Mouse (Mus musculus): ENCODE measurements around the gene Hcn1.

GRCm38 (mm10) chr13:117603421-117603820, 1.3 kb downstream of the Hcn1 start:
- TF ChIP-seq USF1 (IDR thresholded peaks at IDR 0.05; ENCODE audit: low read depth) (no peak), CTCF (IDR thresholded peaks at IDR 0.05; ENCODE audit: control insufficient read depth, insufficient read depth, insufficient read length) (no peak), MYOD1 (IDR thresholded peaks at IDR 0.05; ENCODE audit: control insufficient read depth, insufficient read length, low read depth) (no peak), CEBPB (IDR thresholded peaks at IDR 0.05; ENCODE audit: low read depth) (no peak), MAX (IDR thresholded peaks at IDR 0.05) (no peak), MYOG (IDR thresholded peaks at IDR 0.05; ENCODE audit: control insufficient read depth, extremely low read depth, insufficient read length) (no peak), FOSL1 (IDR thresholded peaks at IDR 0.05; ENCODE audit: insufficient read depth, low read length, poor library complexity, severe bottlenecking) (no peak)
